Mouse (Mus musculus) brown adipose tissue, adult 24 weeks (tissue): Measurements from ENCODE around the gene Robo1. TPM values are rescaled to one million over a fixed set of nuclear protein-coding genes. Genes with fewer than 3 reads are reported as not detected.

ENCODE experiments used
- H3K27ac ChIP-seq: fragments of 200-500 bp; replicated peaks from 2 replicates; pipeline ENCODE4 v1.5.1; 2012; ENCODE audit warnings: low read depth, mild to moderate bottlenecking, low read length
- H3K4me1 ChIP-seq: fragments of 200-500 bp; 2 replicates; pipeline ENCODE4 v1.6.1; 2012; ENCODE audit warnings: low read length, mixed read lengths; ENCODE audit not compliant: control insufficient read depth, insufficient read depth, insufficient read length
- H3K4me3 ChIP-seq: fragments of 200-500 bp; 2 replicates; pipeline ENCODE4 v1.5.1; 2012; ENCODE audit warnings: low read depth, mild to moderate bottlenecking, low read length, moderate library complexity; ENCODE audit not compliant: insufficient read depth
- polyA plus RNA-seq: library from polyadenylated mRNA; stranded (reverse); fragments of >200 nt; gene quantifications from 2 replicates; pipeline ENCODE4 v1.2.4, GENCODE M21; 2012; ENCODE audit not compliant: missing spikeins, insufficient read depth, insufficient read length

Robo1 gene
- polyA plus RNA-seq, 1 experiment = 0.63 TPM

GRCm38 (mm10) chr16:72913134-72913533 is 605.0 kb downstream of the Robo1 start:
- no peak overlapping the region for H3K4me3 ChIP-seq
- H3K4me1 ChIP-seq = no peaks in the 10 kb centered on the region
- H3K27ac ChIP-seq = no peak overlapping the region

GRCm38 (mm10) chr16:72914068-72914630 is 606.0 kb downstream of the Robo1 start:
- no peak overlapping the region for H3K4me3 ChIP-seq
- H3K27ac ChIP-seq = no peak overlapping the region
- H3K4me1 ChIP-seq = no peaks in the 10 kb centered on the region

- Histone ChIP-seq H3K4me3 (no peak overlapping the region), H3K27ac (no peak overlapping the region), H3K4me1 (0 out of 2 replicates have a peak, but pooled peaks cover 3% of the 10 kb centered on the region)
Measured at GRCm38 (mm10) chr16:72920013-72920412, 611.9 kb downstream of the Robo1 start.

- H3K27ac ChIP-seq = no peak overlapping the region
- H3K4me1 ChIP-seq = 0 out of 2 replicates have a peak, but pooled peaks cover 3% of the 10 kb centered on the region
- 0 out of 2 replicates have a peak overlapping the region, but pooled peaks have one; percentile 12 for H3K4me3 ChIP-seq
Measured at GRCm38 (mm10) chr16:72924423-72925224, 616.5 kb downstream of the Robo1 start.

GRCm38 (mm10) chr16:72928525-72929122 is 620.5 kb downstream of the Robo1 start:
- Histone ChIP-seq H3K27ac (no peak overlapping the region), H3K4me3 (no peak overlapping the region), H3K4me1 (0 out of 2 replicates have a peak, but pooled peaks cover 3% of the 10 kb centered on the region)

- Histone ChIP-seq H3K4me3 (no peak overlapping the region), H3K4me1 (no peaks in the 10 kb centered on the region), H3K27ac (no peak overlapping the region)
Measured at GRCm38 (mm10) chr16:72930871-72931270, 622.8 kb downstream of the Robo1 start.

- no peaks in the 10 kb centered on the region for H3K4me1 ChIP-seq
- no peak overlapping the region for H3K27ac ChIP-seq
- no peak overlapping the region for H3K4me3 ChIP-seq
Measured at GRCm38 (mm10) chr16:72934908-72935307, 626.8 kb downstream of the Robo1 start.

GRCm38 (mm10) chr16:72937183-72937582 is 629.1 kb downstream of the Robo1 start:
- Histone ChIP-seq H3K4me1 (no peaks in the 10 kb centered on the region), H3K27ac (no peak overlapping the region), H3K4me3 (no peak overlapping the region)

- Histone ChIP-seq H3K4me1 (no peaks in the 10 kb centered on the region), H3K4me3 (no peak overlapping the region), H3K27ac (no peak overlapping the region)
Measured at GRCm38 (mm10) chr16:72939862-72940261, 631.8 kb downstream of the Robo1 start.

GRCm38 (mm10) chr16:72940786-72941185 is 632.7 kb downstream of the Robo1 start:
- H3K4me1 ChIP-seq = no peaks in the 10 kb centered on the region
- H3K4me3 ChIP-seq = no peak overlapping the region
- no peak overlapping the region for H3K27ac ChIP-seq

GRCm38 (mm10) chr16:72944403-72944802 is 636.3 kb downstream of the Robo1 start:
- Histone ChIP-seq H3K4me3 (no peak overlapping the region), H3K4me1 (no peaks in the 10 kb centered on the region), H3K27ac (no peak overlapping the region)

GRCm38 (mm10) chr16:72951969-72952368 is 643.9 kb downstream of the Robo1 start:
- Histone ChIP-seq H3K27ac (no peak overlapping the region), H3K4me3 (no peak overlapping the region), H3K4me1 (no peaks in the 10 kb centered on the region)

GRCm38 (mm10) chr16:72959018-72959702 is 651.1 kb downstream of the Robo1 start:
- Histone ChIP-seq H3K27ac (no peak overlapping the region), H3K4me3 (no peak overlapping the region), H3K4me1 (no peaks in the 10 kb centered on the region)

GRCm38 (mm10) chr16:72959823-72960222 is 651.7 kb downstream of the Robo1 start:
- H3K4me3 ChIP-seq = no peak overlapping the region
- no peaks in the 10 kb centered on the region for H3K4me1 ChIP-seq
- no peak overlapping the region for H3K27ac ChIP-seq

GRCm38 (mm10) chr16:72963782-72964181 is 655.7 kb downstream of the Robo1 start:
- H3K4me1 ChIP-seq = no peaks in the 10 kb centered on the region
- no peak overlapping the region for H3K4me3 ChIP-seq
- no peak overlapping the region for H3K27ac ChIP-seq
